Mouse (Mus musculus): ENCODE results near the gene Krtap2-4.

DNA sequence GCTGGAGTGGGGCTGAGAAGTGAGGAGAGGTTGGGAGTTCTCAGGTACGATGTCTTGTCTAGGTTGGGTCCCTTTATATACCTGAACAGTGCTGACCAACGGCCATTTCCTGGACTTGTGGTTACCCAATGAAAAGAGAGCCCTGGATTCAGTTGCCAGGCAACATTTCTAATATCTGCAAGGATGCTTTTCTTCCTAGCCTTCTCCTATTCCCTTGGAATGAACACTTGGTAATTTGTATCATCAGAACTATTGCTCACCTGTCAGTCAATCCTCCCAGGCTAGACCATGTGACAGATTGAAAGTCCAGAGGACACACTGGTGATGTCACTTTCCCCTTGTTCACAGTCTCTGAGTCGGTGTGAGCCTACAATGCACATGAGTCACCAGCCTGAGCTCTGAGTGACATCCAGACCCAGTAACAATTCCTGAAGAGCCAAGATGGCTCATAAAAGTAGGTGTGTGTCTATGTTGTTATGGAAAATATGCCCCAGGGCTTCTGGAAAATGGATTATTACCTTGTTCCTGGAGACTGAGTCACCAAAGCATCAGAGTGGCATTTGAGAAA is at the start of gene Krtap2-4:
- TF ChIP-seq CTCF (IDR thresholded peaks at IDR 0.05; ENCODE audit: control insufficient read depth, insufficient read depth, low read length) (no peak), POLR2A (IDR thresholded peaks at IDR 0.05; ENCODE audit: borderline replicate concordance, control insufficient read depth, low read depth, low read length) (no peak)
